Mouse (Mus musculus) natural killer cell, adult 2 months (primary cell): ENCODE results near the gene Gm15517.
A peak's percentile ranks its signal among the peaks of the same experiment; 100 is the strongest.

ENCODE experiments used
- DNase-seq, 2 experiments: peaks; one replicate each; pipeline ENCODE4 v3.0.0; 2022; ENCODE audit warnings: low spot score in 2 of 2

The Gm15517 gene

GRCm38 (mm10) chr7:44309475-44310284 lies 48.4 kb downstream of the Gm15517 start, which contains the start of gene Shank1:
TSS of gene Shank1 (plus strand) at chr7:44310253.
- no peak for DNase-seq

DNA sequence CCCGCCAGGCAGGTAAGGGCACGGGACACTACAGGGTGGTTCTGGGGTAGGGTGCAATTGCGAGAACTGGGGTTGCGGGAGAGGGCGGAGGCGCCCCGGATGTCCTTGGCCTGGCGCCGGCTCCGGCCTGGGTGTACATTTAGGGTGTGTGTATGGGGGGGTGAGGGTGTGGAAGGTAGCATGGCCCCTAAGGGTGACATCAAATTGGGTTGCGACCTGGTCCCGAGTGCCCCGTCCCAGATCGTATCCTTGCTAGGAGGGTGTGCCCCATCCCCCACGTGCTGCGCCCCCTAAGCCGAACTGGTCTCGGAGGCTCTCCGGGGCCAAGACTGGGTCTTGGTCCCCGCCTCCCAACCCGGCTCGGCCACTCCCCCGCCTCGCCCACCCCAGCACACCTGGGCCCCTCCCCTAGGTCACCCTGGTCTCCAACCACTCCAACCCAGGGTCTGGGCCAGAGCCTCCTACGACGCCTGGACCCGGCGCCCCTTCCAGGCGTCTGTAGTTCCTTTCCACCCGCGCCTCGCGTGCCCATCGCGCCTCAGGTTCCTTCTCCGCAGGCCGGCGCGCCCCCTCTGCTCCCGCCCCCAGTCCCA lies 49.1 kb downstream of the Gm15517 start:
- peak; percentile 15 to 18 for DNase-seq

DNA sequence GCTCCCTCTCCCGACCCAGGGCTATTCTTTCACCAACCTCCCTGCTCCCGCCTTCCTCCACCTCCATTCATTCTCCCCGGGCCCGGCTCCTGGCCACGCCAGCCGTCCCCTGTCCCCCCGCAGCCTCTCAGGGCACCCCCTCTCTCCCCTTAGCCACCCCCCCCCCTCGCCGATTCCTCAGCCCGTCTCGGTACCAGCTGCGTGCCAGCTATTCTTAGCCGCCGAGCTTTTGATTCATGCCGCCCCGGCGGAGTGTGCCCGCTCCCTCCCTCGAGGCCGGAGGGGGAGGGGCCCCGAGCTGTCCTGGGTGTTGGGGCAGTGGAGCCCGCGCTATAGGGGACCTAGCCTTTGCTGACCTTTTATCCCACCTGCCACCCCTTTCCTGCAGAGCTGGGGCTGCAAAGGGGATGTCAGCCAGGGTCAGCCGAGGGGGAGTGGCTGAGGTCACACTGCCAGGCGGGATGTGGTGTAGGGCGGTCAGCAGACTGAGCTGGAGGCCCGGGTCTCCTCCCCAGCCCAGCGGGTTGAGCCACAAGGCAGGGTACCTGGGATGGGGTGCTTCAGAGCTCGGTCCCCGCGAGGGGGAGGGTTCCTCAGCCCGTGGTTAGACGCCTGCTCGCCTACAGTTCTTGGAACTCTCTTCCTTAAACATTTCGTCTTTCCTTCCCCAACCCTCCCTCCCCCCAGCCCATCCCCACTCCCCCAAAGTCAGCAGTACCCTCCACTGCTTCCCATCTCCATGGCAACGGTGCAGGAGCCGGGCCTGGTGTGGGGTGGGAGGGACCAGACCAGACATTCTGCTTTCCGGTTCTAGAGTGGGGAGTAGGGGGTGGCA lies 49.8 kb downstream of the Gm15517 start:
- peak; percentile 35 to 41 for DNase-seq
